Mouse (Mus musculus): ENCODE results near the gene Atp6v0a1.

- TF ChIP-seq POLR2A (IDR thresholded peaks at IDR 0.05; ENCODE audit: low read depth, low read length), result no peak
- TF ChIP-seq CTCF (conservative IDR thresholded peaks at IDR 0.05; ENCODE audit: insufficient read depth, insufficient read length, low read depth, low read length), result no peak
Observed at GRCm38 (mm10) chr11:101055418-101055817, 46.2 kb downstream of the Atp6v0a1 start.

Measured in kidney, adult 2 months (tissue).